Mouse (Mus musculus) lung, postnatal 14 days (tissue): ENCODE data around the gene Emc9.

Source experiments
- DNase-seq: peaks from one replicate; pipeline ENCODE4 v3.0.0; 2021

Emc9 gene

DNA sequence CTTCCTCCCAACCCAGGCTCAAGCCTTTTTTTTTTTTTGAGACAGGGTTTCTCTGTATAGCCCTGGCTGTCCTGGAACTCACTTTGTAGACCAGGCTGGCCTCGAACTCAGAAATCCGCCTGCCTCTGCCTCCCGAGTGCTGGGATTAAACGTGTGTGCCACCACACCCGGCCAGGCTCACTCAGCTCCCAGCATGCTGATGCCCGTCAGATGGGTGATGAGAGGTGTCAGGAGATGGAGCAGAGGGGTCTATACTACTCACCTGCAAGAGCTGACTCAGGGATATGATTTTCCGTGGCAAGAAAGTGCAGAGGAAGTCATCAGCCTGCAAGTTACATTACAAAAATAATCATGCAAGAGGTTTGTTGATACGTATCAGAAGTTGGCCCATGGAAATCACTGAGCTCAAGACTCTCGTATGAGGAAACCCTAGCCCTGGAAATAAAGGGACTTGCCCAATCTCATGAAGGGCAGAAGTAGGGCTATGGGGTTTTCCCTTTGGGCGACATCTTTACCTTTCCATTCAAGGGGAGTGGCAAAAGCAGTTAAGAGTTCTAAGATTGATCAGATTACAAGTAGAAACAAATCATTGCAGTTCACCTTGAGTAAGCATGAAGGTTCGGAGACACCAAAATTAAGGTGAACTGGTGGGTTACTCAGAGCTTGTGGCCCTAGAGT lies 4.8 kb upstream of the Emc9 start:
- DNase-seq = no peak

DNA sequence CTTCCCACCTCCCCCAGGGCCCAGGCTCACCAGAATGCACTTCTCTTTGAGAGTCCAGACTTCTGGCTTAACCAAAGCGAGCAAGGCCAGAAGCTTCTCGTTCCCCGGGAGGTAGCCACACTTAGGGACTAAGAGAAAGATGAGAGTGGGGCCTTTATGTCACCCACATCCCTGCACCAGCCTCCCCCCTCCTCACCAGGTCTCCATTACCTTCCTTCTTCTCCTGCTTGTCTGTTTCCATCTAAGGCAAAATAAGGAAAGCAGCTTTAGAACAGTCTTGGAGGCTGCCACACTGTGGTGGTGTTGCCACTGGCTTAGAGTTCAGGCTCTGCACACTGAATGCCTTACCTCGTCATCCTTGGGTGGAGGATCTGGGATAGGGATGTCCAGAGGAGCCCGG lies 4.2 kb upstream of the Emc9 start:
- DNase-seq = no peak

GRCm38 (mm10) chr14:55586149-55586548 lies 1.0 kb upstream of the Emc9 start:
- no peak for DNase-seq

DNA sequence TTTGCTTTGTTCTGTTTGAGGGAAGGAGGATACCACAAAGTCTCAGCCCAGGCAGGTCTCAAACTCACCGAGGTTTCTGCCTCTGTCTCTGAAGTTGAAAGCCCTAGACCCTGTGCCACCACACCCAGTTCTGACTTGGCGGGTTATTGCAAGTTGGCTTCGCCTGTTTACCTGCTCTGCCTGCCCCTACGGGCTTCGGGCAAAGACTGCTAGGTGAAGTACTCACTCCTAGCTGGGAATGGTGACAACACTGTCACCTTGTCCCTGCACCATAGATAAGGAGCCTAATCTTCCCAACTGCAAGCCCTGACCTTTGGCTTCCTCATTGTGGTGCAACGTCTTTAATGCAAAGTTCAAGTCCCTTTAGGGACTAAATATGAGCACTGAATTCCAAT lies 461 bp upstream of the Emc9 start:
- no peak for DNase-seq

DNA sequence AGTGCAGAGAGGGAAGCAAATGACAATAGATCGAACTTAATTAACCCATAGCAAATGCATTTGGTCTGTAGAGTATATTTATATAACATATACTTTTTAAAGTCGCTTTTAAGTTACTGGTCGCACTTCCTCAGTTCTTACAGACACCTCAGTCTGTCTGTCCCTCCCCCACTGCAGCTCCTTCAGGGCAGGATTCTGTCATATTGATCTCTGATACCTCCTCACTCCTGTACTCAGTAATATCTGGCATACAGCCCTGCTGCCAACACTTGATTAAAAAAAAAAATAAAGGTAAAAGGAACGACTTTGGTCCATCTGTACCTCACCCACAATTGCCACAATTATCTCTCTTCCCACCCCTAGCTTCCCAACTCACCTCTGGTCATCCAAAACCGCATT lies 800 bp downstream of the Emc9 start:
- no peak for DNase-seq

- DNase-seq = no peak
Measured at GRCm38 (mm10) chr14:55581981-55582681, 3.0 kb downstream of the Emc9 start.

- no peak for DNase-seq
Measured at GRCm38 (mm10) chr14:55580731-55581130, 4.4 kb downstream of the Emc9 start.

DNA sequence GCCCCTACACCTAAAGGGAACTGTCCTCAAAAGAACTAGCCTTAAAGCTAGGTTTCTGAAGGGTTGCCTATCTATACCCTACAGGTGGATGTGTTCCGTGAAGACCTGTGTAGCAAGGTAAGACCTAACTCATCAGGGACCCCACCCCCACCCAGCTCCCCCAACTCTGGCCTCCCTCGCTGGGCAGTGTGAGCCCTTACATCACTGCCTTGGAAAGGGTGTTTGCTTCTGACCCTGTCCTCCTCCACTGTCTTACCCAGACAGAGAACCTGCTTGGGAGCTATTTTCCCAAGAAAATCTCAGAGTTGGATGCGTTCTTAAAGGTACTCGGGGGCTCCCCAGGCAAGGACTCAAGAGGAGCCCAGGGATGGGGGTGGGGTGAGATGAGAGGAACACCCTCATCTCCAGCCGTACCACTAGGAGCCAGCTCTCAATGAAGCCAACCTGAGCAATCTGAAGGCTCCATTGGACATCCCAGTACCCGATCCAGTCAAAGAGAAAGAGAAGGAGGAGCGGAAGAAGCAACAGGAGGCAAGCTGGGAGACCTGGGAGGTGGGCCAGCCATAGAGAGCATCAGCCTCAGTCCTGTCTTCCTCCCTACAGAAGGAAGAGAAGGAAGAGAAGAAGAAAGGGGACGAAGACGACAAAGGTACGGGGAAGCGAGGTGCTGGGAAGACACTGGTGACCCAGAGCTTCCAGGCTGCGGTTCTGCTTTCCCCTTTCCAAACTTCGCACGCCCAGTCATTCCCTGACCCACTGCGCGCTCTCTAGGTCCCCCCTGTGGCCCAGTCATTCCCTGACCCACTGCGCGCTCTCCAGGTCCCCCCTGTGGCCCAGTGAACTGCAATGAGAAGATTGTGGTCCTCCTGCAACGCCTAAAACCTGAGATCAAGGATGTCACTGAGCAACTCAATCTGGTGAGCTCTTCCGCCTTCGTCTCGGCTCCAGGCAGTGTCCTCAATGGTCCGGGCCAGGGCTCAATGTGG lies 5.3 kb downstream of the Emc9 start:
- no peak for DNase-seq

DNA sequence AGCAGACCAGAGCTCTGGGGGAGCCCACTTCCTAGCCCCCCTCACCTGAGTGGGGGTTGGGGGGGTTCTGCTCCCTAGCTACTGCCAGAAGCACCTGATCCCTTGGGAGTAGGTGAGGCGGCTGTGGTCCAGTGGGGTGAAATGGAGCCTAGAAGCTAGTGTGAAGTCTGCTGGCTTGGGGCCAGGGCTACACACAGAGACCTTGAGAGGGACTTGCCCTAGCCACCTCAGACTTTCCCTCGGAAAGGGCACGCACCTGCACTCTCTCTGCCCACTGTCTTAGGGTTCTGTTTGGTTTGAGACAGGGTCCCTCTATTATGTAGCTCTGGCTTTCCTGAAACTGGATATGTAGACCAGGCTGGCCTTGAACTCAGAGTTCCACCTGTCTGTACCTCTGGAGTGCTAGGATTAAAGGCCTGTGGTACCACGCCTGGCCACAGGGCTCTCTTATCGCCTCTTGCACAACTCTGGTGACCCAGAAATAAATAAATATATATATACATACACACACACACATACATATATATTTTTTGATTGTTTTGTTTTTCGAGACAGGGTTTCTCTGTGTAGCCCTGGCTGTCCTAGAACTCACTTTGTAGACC lies 6.3 kb downstream of the Emc9 start:
- DNase-seq = peak; percentile 69

GRCm38 (mm10) chr14:55577871-55578667 lies 7.0 kb downstream of the Emc9 start, which contains the start of gene Psme1:
Gene Psme1 (plus strand): TSS chr14:55578123.
- DNase-seq = peak; percentile 83

- DNase-seq = peak; percentile 52
Measured at GRCm38 (mm10) chr14:55576376-55576775, 8.7 kb downstream of the Emc9 start.

- no peak for DNase-seq
Measured at GRCm38 (mm10) chr14:55575711-55576110, 9.4 kb downstream of the Emc9 start.

DNA sequence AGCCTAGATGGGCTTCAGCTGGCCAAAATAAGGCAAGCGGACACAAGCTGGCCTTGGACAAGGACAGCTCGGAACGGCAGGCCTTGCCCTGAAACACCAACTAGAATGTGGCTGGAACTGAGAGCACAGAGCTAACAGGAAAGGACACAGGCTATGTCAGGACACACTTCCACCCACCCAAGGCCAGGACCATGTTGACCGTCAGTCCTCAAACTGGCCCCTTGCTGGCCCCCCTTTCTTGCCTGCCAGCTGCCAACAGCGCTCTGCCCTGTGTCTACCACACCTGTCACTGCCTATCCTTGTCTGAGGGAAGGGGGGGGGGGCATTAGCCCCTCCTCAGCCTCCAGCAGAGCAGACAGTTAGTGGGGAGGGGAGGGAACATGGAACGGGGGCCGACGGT lies 9.8 kb downstream of the Emc9 start, which contains the start of gene Fitm1:
TSS of gene Fitm1 (plus strand) at position 316 of the 400 bp plus-strand sequence.
- DNase-seq = no peak

GRCm38 (mm10) chr14:55571760-55572159 lies 13.3 kb downstream of the Emc9 start:
- no peak for DNase-seq

- no peak for DNase-seq
Measured at GRCm38 (mm10) chr14:55570588-55570987, 14.5 kb downstream of the Emc9 start.

DNA sequence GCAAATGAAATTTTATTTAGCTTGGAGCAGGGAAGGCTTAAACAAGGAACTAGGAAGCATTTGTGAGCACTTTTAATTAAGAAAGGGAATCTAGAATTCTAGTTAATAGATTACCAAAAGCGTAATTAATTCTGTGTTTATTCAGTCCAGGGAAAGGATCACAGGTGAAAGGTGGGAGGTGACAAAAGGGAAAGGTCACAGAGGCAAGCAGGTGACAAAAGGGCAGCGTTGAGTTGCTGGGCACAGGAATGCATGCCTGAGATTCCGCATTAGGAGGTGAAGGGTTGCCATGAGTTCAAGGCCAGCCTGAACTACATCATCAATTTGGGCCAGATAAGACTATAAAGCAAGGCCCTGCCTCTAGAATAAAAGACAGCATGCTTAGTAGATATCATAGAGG lies 17.6 kb downstream of the Emc9 start:
- DNase-seq = no peak

DNA sequence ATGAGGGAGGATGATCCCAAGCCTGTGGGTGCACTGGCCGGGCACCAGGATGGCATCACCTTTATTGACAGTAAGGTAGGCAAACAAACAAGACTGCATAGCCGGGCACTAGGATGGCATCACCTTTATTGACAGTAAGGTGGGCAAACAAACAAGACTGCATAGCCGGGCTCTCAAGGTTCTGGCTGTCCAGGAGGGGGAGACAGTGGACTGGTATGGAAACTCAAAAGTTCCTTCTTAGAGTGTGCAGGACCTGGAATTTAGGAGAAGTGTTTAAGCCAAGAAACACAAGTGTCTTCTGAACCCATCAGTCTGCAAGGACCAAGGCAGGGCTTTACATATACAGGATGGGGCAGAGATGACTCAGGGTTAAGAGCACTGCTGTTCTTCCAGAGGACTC lies 19.4 kb downstream of the Emc9 start:
- no peak for DNase-seq

DNA sequence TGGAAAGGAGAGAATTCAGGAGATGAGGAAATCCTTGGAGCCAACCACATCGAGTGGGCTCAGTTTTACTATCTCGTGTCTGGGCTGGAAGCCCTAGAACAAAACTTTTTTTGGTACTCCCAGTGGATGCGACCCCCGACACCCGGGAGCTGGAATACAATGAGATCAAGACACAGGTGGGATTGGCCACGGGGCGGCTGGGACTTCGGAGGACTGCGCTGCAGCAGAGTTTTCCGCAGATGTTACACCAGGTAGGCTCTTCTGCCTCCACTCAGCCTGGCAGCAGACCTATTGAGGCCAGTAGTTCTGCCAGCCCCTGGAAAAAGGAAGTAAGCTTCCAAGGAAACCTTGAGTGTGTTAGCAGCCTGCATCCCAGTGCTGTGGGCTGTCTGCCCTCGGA lies 21.9 kb downstream of the Emc9 start:
- DNase-seq = no peak

GRCm38 (mm10) chr14:55561860-55562259 lies 23.2 kb downstream of the Emc9 start:
- DNase-seq = no peak

GRCm38 (mm10) chr14:55560202-55561073 lies 24.7 kb downstream of the Emc9 start, which contains the start of gene A730061H03Rik:
Gene A730061H03Rik (minus strand): TSS chr14:55560406.
- peak; percentile 98 for DNase-seq

- peak; percentile 92 for DNase-seq
Measured at GRCm38 (mm10) chr14:55559799-55560201, 25.3 kb downstream of the Emc9 start, which contains the start of gene Dcaf11. Gene Dcaf11 (plus strand): TSS chr14:55560006.
